Mouse (Mus musculus) CH12.LX (cell line): Measurements from ENCODE around the gene Klk14. TPM values are rescaled to one million over a fixed set of nuclear protein-coding genes. Genes with fewer than 3 reads are reported as not detected.
"Not testable (repeated sequence)": the region's sequence is repeated elsewhere in the genome, so short reads cannot be mapped to it uniquely, and the experiment has no call there.

Experiments used
- DNase-seq: peaks from one replicate; pipeline ENCODE4 v3.0.0-alpha.2; 2013; ENCODE audit errors: extremely low read depth
- H3K27ac ChIP-seq: 2 replicates; pipeline ENCODE4 v1.5.1; 2012; ENCODE audit warnings: low read depth, mild to moderate bottlenecking, control low read depth, moderate library complexity; ENCODE audit not compliant: insufficient read depth
- H3K27me3 ChIP-seq: replicated peaks from 2 replicates; pipeline ENCODE3; 2012; ENCODE audit warnings: inconsistent platforms
- H3K36me3 ChIP-seq, 2 experiments: replicated peaks in 1 of 2; 2 replicates each; pipeline versions ENCODE3 to v1.6.1; 2012; ENCODE audit warnings: inconsistent platforms in 1 of 2, low read length in 1 of 2, mild to moderate bottlenecking in 1 of 2, mixed read lengths in 1 of 2, moderate library complexity in 1 of 2; ENCODE audit not compliant: control insufficient read depth in 1 of 2, insufficient read depth in 1 of 2
- H3K4me1 ChIP-seq, 2 experiments: 2 replicates each; pipeline ENCODE4 v1.6.1; 2012; ENCODE audit warnings: inconsistent platforms in 1 of 2, moderate library complexity in 1 of 2; ENCODE audit not compliant: insufficient read depth in 2 of 2, control insufficient read depth in 1 of 2
- H3K4me2 ChIP-seq: 2 replicates; pipeline ENCODE4 v1.6.1; 2012; ENCODE audit warnings: low read depth, mild to moderate bottlenecking, control low read depth; ENCODE audit not compliant: poor library complexity, insufficient read depth, severe bottlenecking
- H3K4me3 ChIP-seq, 3 experiments: fragments of 150-350 bp in 1 of 3; sonication (generic) in 1 of 3; replicated peaks in 1 of 3; 2 replicates each; pipeline versions ENCODE3 to v1.5.1; 2011 to 2012; ENCODE audit warnings: low read depth in 2 of 3, low read length in 2 of 3, mild to moderate bottlenecking in 2 of 3, moderate library complexity in 2 of 3, control low read depth in 1 of 3, improper control_type of control experiment in 1 of 3, inconsistent platforms in 1 of 3, mixed read lengths in 1 of 3; ENCODE audit not compliant: poor library complexity in 1 of 3
- H3K79me2 ChIP-seq: replicated peaks from 2 replicates; pipeline ENCODE4 v1.6.1; 2012; ENCODE audit warnings: mild to moderate bottlenecking, moderate library complexity; ENCODE audit not compliant: control insufficient read depth, poor library complexity, insufficient read depth, severe bottlenecking; ENCODE audit errors: extremely low read depth
- H3K9ac ChIP-seq: 2 replicates; pipeline ENCODE4 v1.6.1; 2012; ENCODE audit warnings: low read depth, mild to moderate bottlenecking, control low read depth, moderate library complexity; ENCODE audit not compliant: insufficient read depth
- H3K9me3 ChIP-seq: replicated peaks from 2 replicates; pipeline ENCODE3; 2012; ENCODE audit warnings: low read length, inconsistent platforms, mixed read lengths
- BHLHE40 ChIP-seq: IDR thresholded peaks from 2 replicates; pipeline ENCODE4 v1.6.1; 2011; ENCODE audit warnings: mild to moderate bottlenecking, low read depth, low read length, improper control_type of control experiment
- CHD2 ChIP-seq: IDR thresholded peaks from 2 replicates; pipeline ENCODE4 v1.6.1; 2011; ENCODE audit warnings: low read length, improper control_type of control experiment
- CTCF ChIP-seq, 2 experiments: IDR thresholded peaks in 1 of 2; conservative IDR thresholded peaks in 1 of 2; 2 replicates each; pipeline ENCODE4 v1.5.1; 2011 to 2012; ENCODE audit warnings: low read depth in 2 of 2, low read length in 2 of 2, improper control_type of control experiment in 1 of 2, inconsistent platforms in 1 of 2, mild to moderate bottlenecking in 1 of 2, moderate library complexity in 1 of 2
- EP300 ChIP-seq: IDR thresholded peaks from 2 replicates; pipeline ENCODE4 v1.6.1; 2011; ENCODE audit warnings: low read length, improper control_type of control experiment
- ETS1 ChIP-seq: conservative IDR thresholded peaks from 2 replicates; pipeline ENCODE4 v1.6.1; 2012; ENCODE audit warnings: low read depth, mild to moderate bottlenecking, inconsistent platforms, low read length, improper control_type of control experiment, moderate library complexity
- GABPA ChIP-seq: IDR thresholded peaks from 2 replicates; pipeline ENCODE4 v1.6.1; 2012; ENCODE audit warnings: low read depth, low read length, improper control_type of control experiment, inconsistent platforms; ENCODE audit not compliant: insufficient replicate concordance
- JUN ChIP-seq: IDR thresholded peaks from 2 replicates; pipeline ENCODE4 v1.6.1; 2011; ENCODE audit warnings: low read depth, mild to moderate bottlenecking, low read length, improper control_type of control experiment, moderate library complexity; ENCODE audit not compliant: insufficient read depth
- JUND ChIP-seq: conservative IDR thresholded peaks from 2 replicates; pipeline ENCODE4 v1.6.1; 2011; ENCODE audit warnings: low read depth, low read length, improper control_type of control experiment
- KAT2A ChIP-seq: IDR thresholded peaks from 2 replicates; pipeline ENCODE4 v1.6.1; 2012; ENCODE audit warnings: low read length, improper control_type of control experiment, inconsistent platforms; ENCODE audit not compliant: insufficient replicate concordance
- MAFK ChIP-seq: IDR thresholded peaks from 2 replicates; pipeline ENCODE4 v1.6.1; 2011; ENCODE audit warnings: low read length, improper control_type of control experiment; ENCODE audit not compliant: insufficient replicate concordance
- MAX ChIP-seq: IDR thresholded peaks from 2 replicates; pipeline ENCODE4 v1.6.1; 2011; ENCODE audit warnings: low read length, improper control_type of control experiment
- MAZ ChIP-seq: IDR thresholded peaks from 2 replicates; pipeline ENCODE4 v1.6.1; 2012; ENCODE audit warnings: low read depth, mild to moderate bottlenecking, inconsistent platforms, low read length, improper control_type of control experiment, moderate library complexity
- MEF2A ChIP-seq: IDR thresholded peaks from 2 replicates; pipeline ENCODE4 v1.6.1; 2014; ENCODE audit warnings: low read depth, mild to moderate bottlenecking, inconsistent platforms, low read length, improper control_type of control experiment, borderline replicate concordance
- MXI1 ChIP-seq: IDR thresholded peaks from 2 replicates; pipeline ENCODE4 v1.6.1; 2011; ENCODE audit warnings: mild to moderate bottlenecking, low read depth, low read length, improper control_type of control experiment
- MYC ChIP-seq: IDR thresholded peaks from 2 replicates; pipeline ENCODE4 v1.6.1; 2011; ENCODE audit warnings: low read depth, mild to moderate bottlenecking, improper control_type of control experiment, low read length
- NELFE ChIP-seq: IDR thresholded peaks from 2 replicates; pipeline ENCODE4 v1.6.1; 2011; ENCODE audit warnings: low read depth, low read length, improper control_type of control experiment
- NRF1 ChIP-seq: IDR thresholded peaks from 2 replicates; pipeline ENCODE4 v1.6.1; 2014; ENCODE audit warnings: low read depth, mild to moderate bottlenecking, inconsistent platforms, low read length, improper control_type of control experiment, moderate library complexity
- PAX5 ChIP-seq: IDR thresholded peaks from 2 replicates; pipeline ENCODE4 v1.6.1; 2012; ENCODE audit warnings: low read length, inconsistent platforms, mixed read lengths
- POLR2A ChIP-seq: IDR thresholded peaks from 2 replicates; pipeline ENCODE4 v1.6.1; 2011; ENCODE audit warnings: low read depth, mild to moderate bottlenecking, improper control_type of control experiment, low read length
- RAD21 ChIP-seq: IDR thresholded peaks from 2 replicates; pipeline ENCODE4 v1.6.1; 2011; ENCODE audit warnings: low read depth, mild to moderate bottlenecking, low read length, improper control_type of control experiment, moderate library complexity
- RCOR1 ChIP-seq: conservative IDR thresholded peaks from 2 replicates; pipeline ENCODE4 v1.6.1; 2012; ENCODE audit warnings: low read depth, mild to moderate bottlenecking, inconsistent platforms, low read length, improper control_type of control experiment
- SIN3A ChIP-seq: IDR thresholded peaks from 2 replicates; pipeline ENCODE4 v1.6.1; 2012; ENCODE audit warnings: low read length, improper control_type of control experiment, inconsistent platforms
- TBP ChIP-seq: conservative IDR thresholded peaks from 2 replicates; pipeline ENCODE4 v1.6.1; 2011; ENCODE audit warnings: low read depth, low read length, improper control_type of control experiment
- TCF12 ChIP-seq: IDR thresholded peaks from 2 replicates; pipeline ENCODE4 v1.6.1; 2014; ENCODE audit warnings: low read depth, mild to moderate bottlenecking, inconsistent platforms, low read length, improper control_type of control experiment
- USF2 ChIP-seq: conservative IDR thresholded peaks from 2 replicates; pipeline ENCODE4 v1.6.1; 2011; ENCODE audit warnings: low read depth, low read length, improper control_type of control experiment
- ZNF384 ChIP-seq: IDR thresholded peaks from 2 replicates; pipeline ENCODE4 v1.6.1; 2012; ENCODE audit warnings: low read depth, low read length, improper control_type of control experiment, inconsistent platforms
- dilution Hi-C: fragments of 300-500 bp; cut with MboI; formaldehyde crosslinking; loops from 2 replicates; pipeline ENCODE4 v1.14.3; 2020; ENCODE audit warnings: low sequenced_read_pairs; ENCODE audit not compliant: extremely low pct_unique_long_range_greater_than_20kb, extremely low pct_ligation_motif_present
- in situ Hi-C: fragments of 300-500 bp; cut with MboI; formaldehyde crosslinking; loops from 3 replicates; pipeline ENCODE4 v1.14.3; 2019; ENCODE audit warnings: low sequenced_read_pairs, low pct_ligation_motif_present, low pct_unique_long_range_greater_than_20kb, mixed read lengths
- polyA plus RNA-seq: library from polyadenylated mRNA; unstranded; fragments of >175 nt; gene quantifications from 2 replicates; pipeline ENCODE4 v1.2.1, GENCODE M21; 2012; ENCODE audit warnings: low read depth; ENCODE audit not compliant: insufficient read length
- total RNA-seq, 2 experiments: library from RNA; depleted of rRNA; stranded (reverse); fragments of 300-350 nt in 1 of 2; fragments of >200 nt in 1 of 2; gene quantifications; 2 replicates each; pipeline ENCODE4 v1.2.3; 2012 to 2014

The Klk14 gene
- total and polyA plus RNA-seq, 3 experiments: not detected

GRCm38 (mm10) chr7:43660002-43660401, 30.2 kb upstream of the Klk14 start, which contains the start of gene Siglece:
TSS of gene Siglece (minus strand) at chr7:43660161.
- H3K27me3 ChIP-seq: no peaks in the 10 kb centered on the region
- no peaks in the 10 kb centered on the region for H3K36me3 ChIP-seq
- H3K9ac ChIP-seq: no peak within 1 kb of the TSS
- in situ Hi-C loops (no loop called here), dilution Hi-C loops (no loop called here)
- no peak within 1 kb of the TSS for H3K4me3 ChIP-seq
- H3K27ac ChIP-seq: no peak within 1 kb of the TSS
- no peaks in the 10 kb centered on the region for H3K79me2 ChIP-seq
- DNase-seq: no peak
- no peak within 1 kb of the TSS for H3K4me2 ChIP-seq
- TF ChIP-seq POLR2A (no peak), EP300 (no peak), MAX (no peak), MYC (no peak), MAFK (no peak), ETS1 (no peak), SIN3A (no peak), JUN (no peak), USF2 (no peak), CHD2 (no peak), MEF2A (no peak), NELFE (no peak), BHLHE40 (no peak), GABPA (no peak), CTCF (conservative IDR thresholded peaks at IDR 0.05 in 1 of 2, IDR thresholded peaks at IDR 0.05 in 1 of 2; ENCODE audit: low read depth in 2 of 2, low read length in 2 of 2) (no peak), JUND (no peak)
- no peaks in the 10 kb centered on the region for H3K4me1 ChIP-seq
- H3K9me3 ChIP-seq: no peaks in the 10 kb centered on the region

- H3K27ac ChIP-seq: no peak overlapping the region
- dilution Hi-C loops (no loop called here), in situ Hi-C loops (no loop called here)
- TF ChIP-seq SIN3A (no peak), CTCF (conservative IDR thresholded peaks at IDR 0.05 in 1 of 2, IDR thresholded peaks at IDR 0.05 in 1 of 2; ENCODE audit: low read depth in 2 of 2, low read length in 2 of 2) (no peak), BHLHE40 (no peak), MAZ (no peak), NRF1 (no peak), USF2 (no peak), ZNF384 (no peak), NELFE (no peak), MXI1 (no peak), GABPA (no peak), RAD21 (no peak), TBP (no peak), TCF12 (no peak), PAX5 (no peak), RCOR1 (no peak), KAT2A (no peak)
- H3K9ac ChIP-seq: no peak overlapping the region
- no peak for DNase-seq
- no peaks in the 10 kb centered on the region for H3K79me2 ChIP-seq
- H3K36me3 ChIP-seq: no peaks in the 10 kb centered on the region
- H3K4me2 ChIP-seq: no peak overlapping the region
- H3K4me3 ChIP-seq: no peak overlapping the region
- peaks cover 0 to 1% of the 10 kb centered on the region in 2 experiments; a peak in 1 of 4 replicates for H3K4me1 ChIP-seq
- H3K9me3 ChIP-seq: no peaks in the 10 kb centered on the region
- no peaks in the 10 kb centered on the region for H3K27me3 ChIP-seq
These were observed 27.4 kb upstream of the Klk14 start for GRCm38 (mm10) chr7:43662804-43663203.

GRCm38 (mm10) chr7:43667221-43667620, 23.0 kb upstream of the Klk14 start:
- peaks cover 21 to 32% of the 10 kb centered on the region in 2 experiments; a peak in 3 of 4 replicates for H3K4me1 ChIP-seq
- H3K4me2 ChIP-seq, dilution Hi-C loops, H3K9me3 ChIP-seq, H3K9ac ChIP-seq, H3K27ac ChIP-seq, DNase-seq, in situ Hi-C loops, H3K4me3 ChIP-seq, H3K36me3 ChIP-seq, H3K27me3 ChIP-seq, H3K79me2 ChIP-seq: not testable (repeated sequence)
